Mouse (Mus musculus) bone marrow, adult 2 months (tissue): ENCODE data around the gene Dok5. TPM values are rescaled to one million over a fixed set of nuclear protein-coding genes. Genes with fewer than 3 reads are reported as not detected.

Experiments used
- H3K27ac ChIP-seq: fragments of 200-500 bp; 2 replicates; pipeline ENCODE4 v1.5.1; 2012; ENCODE audit warnings: low read depth, mild to moderate bottlenecking, control low read depth, inconsistent platforms, low read length; ENCODE audit not compliant: control insufficient read depth, poor library complexity, insufficient read depth
- H3K4me1 ChIP-seq: fragments of 200-500 bp; 2 replicates; pipeline ENCODE4 v1.6.1; 2011; ENCODE audit warnings: low read length; ENCODE audit not compliant: control insufficient read depth, insufficient read depth
- H3K4me3 ChIP-seq: fragments of 200-500 bp; replicated peaks from 2 replicates; pipeline ENCODE3; 2011; ENCODE audit warnings: mild to moderate bottlenecking, low read depth, low read length, control low read depth; ENCODE audit not compliant: control insufficient read depth
- CTCF ChIP-seq: fragments of 200-500 bp; IDR thresholded peaks from 2 replicates; pipeline ENCODE4 v1.5.1; 2011; ENCODE audit warnings: low read length, control low read depth; ENCODE audit not compliant: control insufficient read depth, insufficient read depth
- POLR2A ChIP-seq: fragments of 200-500 bp; IDR thresholded peaks from 2 replicates; pipeline ENCODE4 v1.6.1; 2011; ENCODE audit warnings: low read depth, mild to moderate bottlenecking, control low read depth, low read length, borderline replicate concordance; ENCODE audit not compliant: control insufficient read depth
- WGBS: fragments of 180-500 bp; shearing (Covaris S2); methylation state at CpG from one replicate; pipeline ENCODE4 v1.1.7; 2018; 5-methylcytosine and 5-hydroxymethylcytosine counted together
- polyA plus RNA-seq: library from polyadenylated mRNA; stranded (reverse); fragments of >200 nt; gene quantifications from 2 replicates; pipeline ENCODE4 v1.2.4, GENCODE M21; 2011; ENCODE audit warnings: low replicate concordance; ENCODE audit not compliant: missing spikeins, insufficient read depth, insufficient read length

The Dok5 gene
- polyA plus RNA-seq, 1 experiment = not detected

DNA sequence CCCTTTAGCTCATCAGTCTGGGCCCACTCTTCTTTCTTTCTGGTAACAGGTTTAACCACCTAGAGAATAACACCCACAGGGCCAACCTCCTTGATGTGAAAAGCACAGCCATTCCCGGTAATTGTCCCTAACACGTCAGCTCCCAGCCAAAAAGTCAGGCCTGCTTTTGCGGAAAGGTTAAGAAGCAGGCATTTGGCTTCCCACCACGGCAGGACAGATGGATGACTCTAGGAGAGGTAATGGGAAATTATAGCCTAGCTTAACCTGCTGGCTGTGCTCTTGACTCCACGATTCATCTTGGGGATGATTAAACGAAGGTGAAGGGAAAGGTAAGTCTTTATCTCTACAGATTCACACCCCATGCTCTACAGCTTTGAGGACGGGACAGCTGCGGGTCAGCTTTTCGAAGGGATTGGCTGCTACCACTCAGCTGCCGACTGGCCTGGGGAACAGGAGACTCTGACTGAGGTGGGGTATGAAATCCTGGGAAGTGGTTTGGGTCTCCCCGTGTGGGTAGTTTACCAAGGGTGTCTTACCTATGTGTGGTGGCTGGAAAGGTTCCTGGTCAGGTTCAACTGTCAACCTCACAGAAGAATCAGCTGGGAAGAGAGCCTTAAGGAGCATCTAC is 18.8 kb upstream of the Dok5 start:
- Histone ChIP-seq H3K4me1 (no peaks in the 10 kb centered on the region; the same call in 1 of the 2 replicates), H3K4me3 (no peak overlapping the region), H3K27ac (no peak overlapping the region)
- WGBS = 77% methylated on average over 11 of the region's 11 CpGs
- TF ChIP-seq CTCF (no peak), POLR2A (no peak)

DNA sequence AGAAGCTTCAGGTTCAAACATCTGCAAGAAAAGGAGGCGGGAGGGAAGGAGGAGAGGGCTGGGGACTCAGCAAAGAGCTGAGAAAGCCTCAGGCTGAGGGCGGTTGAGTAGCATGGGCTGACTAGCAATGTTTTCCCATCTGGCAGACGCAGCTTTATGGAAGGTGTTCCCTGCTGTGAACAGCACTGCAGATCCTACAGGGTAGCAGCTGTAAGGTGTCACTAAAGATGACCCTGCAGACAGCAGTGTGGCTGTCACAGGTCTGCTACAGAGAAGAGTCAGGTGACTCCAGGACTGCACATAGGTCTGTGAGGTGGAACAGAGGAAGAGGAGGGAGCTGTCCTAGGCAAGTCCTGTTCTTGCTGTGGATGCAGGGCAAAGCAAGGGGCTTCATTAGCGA is 11.2 kb upstream of the Dok5 start:
- H3K4me3 ChIP-seq = no peak overlapping the region
- no peak overlapping the region for H3K27ac ChIP-seq
- no peak for TF ChIP-seq CTCF
- no peak for TF ChIP-seq POLR2A
- H3K4me1 ChIP-seq = no peaks in the 10 kb centered on the region; the same call in 1 of the 2 replicates
- 66% methylated on average over 4 of the region's 4 CpGs for WGBS

DNA sequence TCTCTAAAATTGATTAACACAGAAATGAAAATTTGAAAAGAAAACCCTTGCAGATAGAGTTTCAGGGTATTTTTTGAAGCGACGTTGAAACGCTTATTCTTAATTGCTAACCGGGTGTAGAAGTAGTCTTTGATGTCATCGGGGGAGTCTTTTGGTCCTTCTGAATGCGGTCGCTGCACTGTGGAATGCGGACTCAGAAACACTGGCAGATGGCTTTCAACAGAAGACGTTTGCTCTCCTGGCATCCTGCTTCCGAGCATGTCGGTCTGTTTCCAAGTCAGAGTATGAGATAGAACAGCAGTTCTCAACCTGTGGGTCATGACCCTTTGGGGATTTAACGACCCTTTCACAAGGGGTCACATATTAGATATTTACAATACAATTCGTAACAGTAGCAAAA is 7.5 kb upstream of the Dok5 start:
- TF ChIP-seq POLR2A (no peak), CTCF (no peak)
- Histone ChIP-seq H3K4me1 (no peaks in the 10 kb centered on the region), H3K4me3 (no peak overlapping the region), H3K27ac (no peak overlapping the region)
- WGBS = 79% methylated on average over 13 of the region's 13 CpGs

DNA sequence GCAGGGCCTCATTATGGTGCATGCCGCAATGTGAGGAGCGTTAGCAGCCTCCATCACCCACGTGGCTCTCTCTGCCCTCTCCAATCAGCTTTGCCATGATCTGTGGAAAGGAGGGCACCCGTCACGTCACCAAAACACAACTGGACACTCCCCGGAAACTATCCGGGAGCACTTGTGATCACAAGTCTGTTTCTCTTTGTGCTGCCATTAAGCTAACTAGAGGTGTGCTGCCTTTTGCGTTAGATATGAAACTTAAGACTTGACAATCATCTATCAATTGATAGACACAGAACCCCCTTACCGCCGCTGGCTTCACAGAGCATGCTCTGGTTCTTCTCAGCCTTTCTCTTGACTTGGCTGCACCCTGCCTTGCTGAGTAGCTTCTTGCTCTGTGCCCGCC is 6.9 kb upstream of the Dok5 start:
- Histone ChIP-seq H3K4me1 (no peaks in the 10 kb centered on the region), H3K4me3 (no peak overlapping the region), H3K27ac (no peak overlapping the region)
- TF ChIP-seq CTCF = no peak
- TF ChIP-seq POLR2A = no peak
- 85% methylated on average over 11 of the region's 11 CpGs for WGBS

DNA sequence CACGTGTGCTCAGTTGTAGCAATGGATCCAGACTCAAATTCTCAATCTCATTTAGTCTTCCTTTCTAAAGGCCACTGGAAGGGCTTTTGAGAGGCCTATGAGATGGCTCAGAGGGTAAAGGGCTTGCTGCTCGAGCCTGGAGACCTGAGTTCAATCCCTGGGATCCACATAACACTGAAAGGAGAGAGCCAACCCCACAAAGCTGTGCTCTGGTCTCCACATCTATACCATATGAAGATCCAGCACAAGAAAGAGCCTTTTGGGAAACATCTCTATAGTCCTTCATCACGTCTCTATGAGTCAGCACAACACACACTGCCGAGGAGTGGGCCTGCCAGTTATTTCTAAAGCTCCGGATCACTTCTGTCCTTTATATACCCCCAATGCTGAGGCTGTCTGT is 5.8 kb upstream of the Dok5 start:
- Histone ChIP-seq H3K4me3 (no peak overlapping the region), H3K27ac (no peak overlapping the region), H3K4me1 (no peaks in the 10 kb centered on the region)
- 75% methylated on average over 5 of the region's 5 CpGs for WGBS
- TF ChIP-seq POLR2A = no peak

DNA sequence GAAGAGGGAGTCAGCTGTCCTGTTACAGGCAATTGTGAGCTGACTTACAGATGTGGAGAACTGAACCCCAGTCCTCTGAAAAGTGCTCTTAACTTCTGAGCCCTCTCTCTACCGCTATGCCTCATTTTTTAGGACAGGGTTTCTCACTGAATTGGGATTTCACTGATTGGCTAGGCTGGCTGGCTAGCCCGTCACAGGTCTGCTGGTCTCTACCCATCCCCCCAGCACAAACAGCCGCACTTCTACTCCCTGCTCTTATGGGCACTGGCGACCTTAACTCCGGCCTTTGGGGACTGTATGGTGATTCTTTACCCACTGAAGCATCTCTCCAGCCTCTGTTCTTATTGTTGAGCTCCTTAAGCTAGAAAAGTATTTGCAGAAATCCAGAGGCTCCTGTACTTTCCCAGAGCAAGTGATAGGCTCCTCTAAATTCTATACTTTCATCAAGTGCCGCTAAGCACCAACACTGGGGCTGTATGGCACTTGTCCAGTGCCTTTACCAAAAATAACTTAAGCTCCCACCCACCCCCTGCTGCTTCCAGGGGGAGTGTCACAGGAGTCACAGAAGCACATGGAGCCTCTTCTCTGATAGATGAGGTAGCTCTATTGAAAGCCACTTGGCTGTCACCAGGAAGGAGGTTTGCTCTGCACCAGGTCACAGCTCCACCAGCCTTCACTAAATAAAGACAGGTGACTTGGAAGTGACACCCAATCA is 4.5 kb upstream of the Dok5 start:
- H3K27ac ChIP-seq = no peak overlapping the region
- H3K4me1 ChIP-seq = no peaks in the 10 kb centered on the region
- no peak for TF ChIP-seq POLR2A
- TF ChIP-seq CTCF = no peak
- no peak overlapping the region for H3K4me3 ChIP-seq
- 74% methylated on average over 6 of the region's 6 CpGs for whole genome bisulfite sequencing

DNA sequence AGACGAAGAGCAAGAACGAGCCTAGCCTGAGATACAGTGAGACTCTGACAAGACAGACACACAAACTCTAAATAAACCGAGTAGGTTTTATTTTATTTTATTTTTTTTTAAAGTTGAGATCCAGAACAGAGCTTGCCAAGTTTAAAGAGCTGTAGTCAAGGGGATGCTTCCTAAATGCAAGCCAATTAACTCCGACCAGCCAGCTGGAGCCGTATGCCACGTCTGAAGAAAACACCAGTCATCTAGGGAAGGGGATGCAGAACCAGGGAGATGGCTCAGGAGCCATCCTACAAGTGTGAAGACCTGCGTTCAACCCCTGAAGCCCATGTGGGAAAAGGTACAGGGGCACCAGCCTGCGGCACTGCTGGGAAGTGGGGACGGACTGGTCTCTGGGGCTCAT is 2.7 kb upstream of the Dok5 start:
- Histone ChIP-seq H3K4me1 (no peaks in the 10 kb centered on the region), H3K4me3 (no peak overlapping the region), H3K27ac (no peak overlapping the region)
- TF ChIP-seq POLR2A (no peak), CTCF (no peak)
- 78% methylated on average over 9 of the region's 9 CpGs for WGBS

DNA sequence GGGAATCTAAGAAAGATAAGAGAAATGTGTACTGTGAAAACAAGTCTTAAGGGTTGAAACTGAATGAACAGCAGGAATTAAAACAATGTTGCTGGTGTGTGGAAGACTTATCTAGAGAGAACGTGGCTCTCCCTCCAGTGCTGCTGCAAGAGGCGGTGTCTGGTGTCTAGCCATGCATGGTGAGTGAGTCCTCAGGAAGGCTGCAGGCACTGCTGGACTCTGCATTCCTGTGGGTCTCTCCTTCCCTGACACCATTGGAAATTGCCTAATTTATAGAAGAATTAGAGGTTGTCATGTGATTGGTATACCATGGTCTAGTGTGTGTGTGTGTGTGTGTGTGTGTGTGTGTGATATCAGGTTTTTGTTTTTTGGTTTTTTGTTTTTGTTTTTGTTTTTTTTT is 1.9 kb upstream of the Dok5 start:
- Histone ChIP-seq H3K4me3 (no peak overlapping the region), H3K4me1 (no peaks in the 10 kb centered on the region), H3K27ac (no peak overlapping the region)
- WGBS = 68% methylated on average over 2 of the region's 2 CpGs
- TF ChIP-seq CTCF (no peak), POLR2A (no peak)

DNA sequence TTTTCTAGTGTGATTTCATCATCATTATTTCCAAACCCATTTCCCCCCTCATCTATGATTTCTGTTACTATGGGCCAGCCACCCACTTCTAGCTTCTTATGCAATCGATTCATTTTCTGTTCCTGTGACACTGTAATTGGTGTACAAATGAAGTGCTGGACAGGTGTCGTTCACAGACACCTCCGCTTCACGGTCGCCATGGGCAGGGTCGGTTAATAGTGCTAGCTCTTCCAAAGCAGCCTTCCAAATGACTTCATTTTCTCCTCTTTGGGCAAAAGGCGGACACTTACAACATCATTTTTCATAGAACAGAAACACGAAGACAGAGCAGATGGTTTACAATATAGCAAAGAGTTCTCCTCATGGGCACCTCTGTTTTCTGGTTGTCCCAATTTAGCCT is 1.5 kb upstream of the Dok5 start:
- H3K4me1 ChIP-seq = no peaks in the 10 kb centered on the region
- TF ChIP-seq CTCF (no peak), POLR2A (no peak)
- H3K4me3 ChIP-seq = no peak overlapping the region
- H3K27ac ChIP-seq = no peak overlapping the region
- WGBS = 76% methylated on average over 8 of the region's 8 CpGs
